Mouse (Mus musculus): ENCODE data around the gene Col24a1. TPM values are rescaled to one million over a fixed set of nuclear protein-coding genes. Genes with fewer than 3 reads are reported as not detected.

The Col24a1 gene
- polyA plus RNA-seq, 1 experiment from 2014 or later = 0.54 TPM

GRCm38 (mm10) chr3:145339851-145340499, 47.7 kb downstream of the Col24a1 start:
- ATAC-seq (no peak), DNase-seq (ENCODE audit: low spot score) (no peak)
- H3K4me3 ChIP-seq (ENCODE audit: low read depth, low read length) = no peak overlapping the region
- no peak overlapping the region for H3K4me2 ChIP-seq (replicated peaks; ENCODE audit: low read depth, low read length)
- 67% methylated on average over 10 of the region's 10 CpGs for WGBS
- no peaks in the 10 kb centered on the region for H3K9me3 ChIP-seq (ENCODE audit: low read length)
- no peaks in the 10 kb centered on the region for H3K4me1 ChIP-seq (ENCODE audit: insufficient read depth, low read depth, low read length)
- no peaks in the 10 kb centered on the region for H3K27me3 ChIP-seq (replicated peaks; ENCODE audit: insufficient read depth, low read length)
- no peak overlapping the region for H3K9ac ChIP-seq (replicated peaks; ENCODE audit: low read depth)
- no peaks in the 10 kb centered on the region for H3K36me3 ChIP-seq (ENCODE audit: insufficient read depth, low read length)
- no peak overlapping the region for H3K27ac ChIP-seq (ENCODE audit: low read length)
- no peak for TF ChIP-seq CTCF (IDR thresholded peaks at IDR 0.05)
- TF ChIP-seq EP300 (IDR thresholded peaks at IDR 0.05) = no peak

GRCm38 (mm10) chr3:145348690-145349089, 56.4 kb downstream of the Col24a1 start:
- H3K36me3 ChIP-seq (ENCODE audit: insufficient read depth, low read length) = no peaks in the 10 kb centered on the region
- no peaks in the 10 kb centered on the region for H3K9me3 ChIP-seq (ENCODE audit: low read length)
- no peak overlapping the region for H3K27ac ChIP-seq (ENCODE audit: low read length)
- no peak overlapping the region for H3K4me3 ChIP-seq (ENCODE audit: low read depth, low read length)
- DNase-seq (ENCODE audit: low spot score) = no peak
- no peak overlapping the region for H3K4me2 ChIP-seq (replicated peaks; ENCODE audit: low read depth, low read length)
- no peak overlapping the region for H3K9ac ChIP-seq (replicated peaks; ENCODE audit: low read depth)
- no peaks in the 10 kb centered on the region for H3K27me3 ChIP-seq (replicated peaks; ENCODE audit: insufficient read depth, low read length)
- 85% methylated on average over 3 of the region's 3 CpGs for WGBS
- TF ChIP-seq CTCF (IDR thresholded peaks at IDR 0.05) (no peak), EP300 (IDR thresholded peaks at IDR 0.05) (no peak)
- no peaks in the 10 kb centered on the region for H3K4me1 ChIP-seq (ENCODE audit: insufficient read depth, low read depth, low read length)
- ATAC-seq = no peak

GRCm38 (mm10) chr3:145353951-145354350, 61.7 kb downstream of the Col24a1 start:
- Histone ChIP-seq H3K27ac (ENCODE audit: low read length) (no peak overlapping the region), H3K9ac (replicated peaks; ENCODE audit: low read depth) (no peak overlapping the region), H3K4me2 (replicated peaks; ENCODE audit: low read depth, low read length) (no peak overlapping the region), H3K4me3 (ENCODE audit: low read depth, low read length) (no peak overlapping the region), H3K27me3 (replicated peaks; ENCODE audit: insufficient read depth, low read length) (no peaks in the 10 kb centered on the region), H3K9me3 (ENCODE audit: low read length) (no peaks in the 10 kb centered on the region), H3K4me1 (ENCODE audit: insufficient read depth, low read depth, low read length) (no peaks in the 10 kb centered on the region), H3K36me3 (ENCODE audit: insufficient read depth, low read length) (no peaks in the 10 kb centered on the region)
- ATAC-seq (no peak), DNase-seq (ENCODE audit: low spot score) (no peak)
- TF ChIP-seq CTCF (IDR thresholded peaks at IDR 0.05) = no peak
- WGBS = 81% methylated on average over 3 of the region's 3 CpGs

DNA sequence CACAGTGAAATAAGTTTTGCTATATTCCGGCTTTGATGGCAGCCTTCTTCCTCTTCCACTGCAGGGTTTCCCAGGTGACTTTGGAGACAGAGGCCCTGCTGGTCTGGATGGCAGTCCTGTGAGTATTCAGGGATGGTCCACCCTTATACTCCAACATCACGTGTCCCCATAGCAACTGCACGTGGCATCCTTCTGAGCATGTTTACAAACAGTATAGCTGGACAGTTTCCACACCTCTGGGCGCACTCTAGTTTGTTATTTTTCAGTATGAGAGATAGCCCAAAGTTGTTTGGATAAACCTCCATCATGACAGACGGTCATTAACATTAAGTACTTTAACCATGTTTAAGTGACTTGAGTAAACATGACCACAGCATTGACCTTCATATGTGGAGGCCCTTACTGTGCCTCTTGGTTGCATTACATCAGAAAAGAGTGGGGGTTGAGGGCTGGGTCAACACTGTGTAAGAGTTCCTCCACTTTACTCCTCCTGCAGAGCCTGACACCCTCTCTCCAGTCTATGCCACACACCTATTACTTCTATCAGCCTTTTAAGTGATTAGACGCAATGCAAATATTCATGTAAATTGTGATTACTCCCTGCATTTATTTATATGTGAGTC, 64.7 kb downstream of the Col24a1 start:
- TF ChIP-seq EP300 (IDR thresholded peaks at IDR 0.05) = no peak
- TF ChIP-seq CTCF (IDR thresholded peaks at IDR 0.05) = no peak
- Histone ChIP-seq H3K4me3 (ENCODE audit: low read depth, low read length) (no peak overlapping the region), H3K4me1 (ENCODE audit: insufficient read depth, low read depth, low read length) (no peaks in the 10 kb centered on the region), H3K9me3 (ENCODE audit: low read length) (no peaks in the 10 kb centered on the region), H3K4me2 (replicated peaks; ENCODE audit: low read depth, low read length) (no peak overlapping the region), H3K9ac (replicated peaks; ENCODE audit: low read depth) (no peak overlapping the region), H3K27ac (ENCODE audit: low read length) (no peak overlapping the region), H3K36me3 (ENCODE audit: insufficient read depth, low read length) (no peaks in the 10 kb centered on the region), H3K27me3 (replicated peaks; ENCODE audit: insufficient read depth, low read length) (no peaks in the 10 kb centered on the region)
- DNase-seq (ENCODE audit: low spot score) = no peak
- WGBS = 43% methylated on average over 6 of the region's 6 CpGs
- no peak for ATAC-seq

DNA sequence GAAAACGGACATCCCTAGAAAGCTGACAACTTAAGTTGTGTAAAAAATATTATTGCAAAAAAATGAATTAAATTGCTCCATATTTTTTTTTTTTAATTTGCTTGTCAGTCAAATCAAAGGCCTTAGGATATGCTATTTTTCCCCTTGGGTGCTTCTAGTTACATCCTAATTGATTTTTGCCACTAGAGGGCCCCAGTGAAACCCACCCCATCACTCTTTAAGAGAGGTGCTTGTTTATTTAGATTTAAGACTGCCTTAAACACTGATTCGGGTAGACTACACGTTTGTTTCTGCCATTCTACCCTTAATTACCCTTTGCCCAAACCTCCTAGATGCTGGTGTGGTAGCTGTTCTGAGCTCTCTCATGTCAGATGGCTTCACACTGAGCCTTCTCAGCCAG, 73.0 kb downstream of the Col24a1 start:
- Histone ChIP-seq H3K4me3 (ENCODE audit: low read depth, low read length) (no peak overlapping the region), H3K4me2 (replicated peaks; ENCODE audit: low read depth, low read length) (no peak overlapping the region), H3K9ac (replicated peaks; ENCODE audit: low read depth) (no peak overlapping the region), H3K27me3 (replicated peaks; ENCODE audit: insufficient read depth, low read length) (no peaks in the 10 kb centered on the region), H3K27ac (ENCODE audit: low read length) (no peak overlapping the region), H3K4me1 (ENCODE audit: insufficient read depth, low read depth, low read length) (no peaks in the 10 kb centered on the region), H3K9me3 (ENCODE audit: low read length) (no peaks in the 10 kb centered on the region), H3K36me3 (ENCODE audit: insufficient read depth, low read length) (no peaks in the 10 kb centered on the region)
- DNase-seq (ENCODE audit: low spot score) = peak; percentile 7
- WGBS = 29% methylated on average over 3 of the region's 3 CpGs
- TF ChIP-seq CTCF (IDR thresholded peaks at IDR 0.05) (peak; percentile 47), EP300 (IDR thresholded peaks at IDR 0.05) (no peak)
- no peak for ATAC-seq

DNA sequence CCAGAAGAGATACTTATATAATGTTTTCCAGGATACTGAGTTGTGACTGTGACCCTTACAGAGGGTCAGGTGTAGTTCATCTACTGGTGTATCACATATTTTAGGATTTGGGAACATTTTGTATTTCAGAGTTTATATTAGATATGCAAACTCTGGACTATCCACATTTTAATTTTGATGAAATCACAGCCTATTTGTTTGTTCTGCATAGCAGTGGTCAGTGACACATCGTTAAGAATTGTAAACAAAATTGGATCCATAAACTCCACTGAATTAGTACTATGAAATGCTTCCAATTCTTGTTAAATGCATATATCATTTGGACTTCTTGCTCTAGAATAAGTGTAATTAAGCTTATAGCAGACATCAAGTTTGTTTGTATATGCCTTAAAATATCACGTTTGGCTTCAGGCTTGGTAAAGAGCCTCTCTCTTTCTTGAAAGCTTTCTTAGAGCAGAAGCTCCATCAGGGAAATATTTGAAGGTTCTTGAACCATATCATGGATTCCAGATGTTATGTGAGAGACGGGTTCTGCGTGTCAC, 75.0 kb downstream of the Col24a1 start:
- H3K9me3 ChIP-seq (ENCODE audit: low read length) = no peaks in the 10 kb centered on the region
- DNase-seq (ENCODE audit: low spot score) (peak; percentile 8), ATAC-seq (no peak; the same call in 1 of the 2 replicates)
- WGBS = 53% methylated on average over 4 of the region's 4 CpGs
- no peaks in the 10 kb centered on the region for H3K4me1 ChIP-seq (ENCODE audit: insufficient read depth, low read depth, low read length)
- no peaks in the 10 kb centered on the region for H3K36me3 ChIP-seq (ENCODE audit: insufficient read depth, low read length)
- no peak overlapping the region for H3K4me2 ChIP-seq (replicated peaks; ENCODE audit: low read depth, low read length)
- no peak overlapping the region for H3K9ac ChIP-seq (replicated peaks; ENCODE audit: low read depth)
- no peak overlapping the region for H3K4me3 ChIP-seq (ENCODE audit: low read depth, low read length)
- no peak overlapping the region for H3K27ac ChIP-seq (ENCODE audit: low read length)
- TF ChIP-seq CTCF (IDR thresholded peaks at IDR 0.05) (no peak), EP300 (IDR thresholded peaks at IDR 0.05) (no peak)
- H3K27me3 ChIP-seq (replicated peaks; ENCODE audit: insufficient read depth, low read length) = no peaks in the 10 kb centered on the region

Data from lung, postnatal 0 days (tissue).